Mouse (Mus musculus) megakaryocyte progenitor cell, adult 5-6 weeks (primary cell): ENCODE results near the gene Mapk11. TPM values are rescaled to one million over a fixed set of nuclear protein-coding genes. Genes with fewer than 3 reads are reported as not detected.
A peak's percentile ranks its signal among the peaks of the same experiment; 100 is the strongest.

Experiments
- ATAC-seq: replicated peaks from 2 replicates; pipeline ENCODE4 v1.8.0; 2016; ENCODE audit warnings: mild to moderate bottlenecking, moderate TSS enrichment, inconsistent platforms; ENCODE audit not compliant: poor library complexity
- total RNA-seq, 2 experiments: library from RNA; stranded (forward) in 1 of 2; stranded (reverse) in 1 of 2; fragments of 157-497, 149-512 nt in 1 of 2; fragments of 200-1000 nt in 1 of 2; gene quantifications; 2 replicates each; pipeline versions ENCODE4 v1.2.3 to v1.2.4; 2015 to 2017

The Mapk11 gene
- total RNA-seq (2015), result not detected in 2 replicates
- 0.10 TPM in 1 of 2 replicates, not detected in the other for total RNA-seq (2017)

DNA sequence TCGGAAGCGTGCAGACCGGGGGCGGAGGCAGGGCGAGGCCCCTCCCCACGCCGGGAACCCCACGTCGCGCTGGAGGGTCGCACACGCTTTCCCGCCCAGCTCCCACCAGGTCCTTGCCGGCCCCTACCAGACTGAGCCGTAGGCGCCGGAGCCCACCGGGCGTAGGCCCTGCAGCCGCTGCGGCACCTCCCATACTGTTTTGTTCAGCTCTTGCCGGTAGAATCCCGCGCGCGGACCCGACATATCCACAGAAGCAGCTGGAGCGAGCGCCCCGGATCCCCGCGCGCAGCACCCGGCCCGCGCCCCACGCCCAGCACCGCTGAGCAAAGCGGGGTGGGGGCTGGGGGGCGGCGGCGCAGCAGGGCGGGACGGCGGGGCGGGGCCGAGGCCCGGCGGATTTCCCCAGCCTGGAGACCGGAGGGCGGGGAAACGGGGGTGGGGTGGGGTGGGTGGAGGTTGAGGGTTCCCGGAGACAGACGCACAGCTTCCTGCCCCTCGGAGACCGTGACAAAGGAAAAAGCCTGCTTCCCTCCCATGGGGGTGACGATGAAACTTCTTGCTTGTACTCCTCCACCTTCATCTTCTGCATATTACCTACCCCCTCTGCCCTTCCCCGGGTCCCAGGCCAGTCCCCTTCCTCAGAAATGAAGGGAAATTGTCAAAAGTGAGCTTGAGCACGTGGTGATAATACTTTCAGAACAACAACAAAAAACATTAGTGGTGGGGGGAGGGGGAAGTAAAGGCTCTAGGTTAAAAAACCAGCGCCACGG lies at the start of gene Mapk11:
TSS of gene Mapk11 (minus strand) at position 358 of the 770 bp plus-strand sequence.
- ATAC-seq, result peak; percentile 36

- ATAC-seq, result no peak
These were observed 47.6 kb upstream of the Mapk11 start for GRCm38 (mm10) chr15:89197056-89197455.

- ATAC-seq, result peak; percentile 97
These were observed 46.9 kb upstream of the Mapk11 start, which contains the start of gene Dennd6b for GRCm38 (mm10) chr15:89196313-89196706. Gene Dennd6b, minus strand, starts transcription at chr15:89196496.

DNA sequence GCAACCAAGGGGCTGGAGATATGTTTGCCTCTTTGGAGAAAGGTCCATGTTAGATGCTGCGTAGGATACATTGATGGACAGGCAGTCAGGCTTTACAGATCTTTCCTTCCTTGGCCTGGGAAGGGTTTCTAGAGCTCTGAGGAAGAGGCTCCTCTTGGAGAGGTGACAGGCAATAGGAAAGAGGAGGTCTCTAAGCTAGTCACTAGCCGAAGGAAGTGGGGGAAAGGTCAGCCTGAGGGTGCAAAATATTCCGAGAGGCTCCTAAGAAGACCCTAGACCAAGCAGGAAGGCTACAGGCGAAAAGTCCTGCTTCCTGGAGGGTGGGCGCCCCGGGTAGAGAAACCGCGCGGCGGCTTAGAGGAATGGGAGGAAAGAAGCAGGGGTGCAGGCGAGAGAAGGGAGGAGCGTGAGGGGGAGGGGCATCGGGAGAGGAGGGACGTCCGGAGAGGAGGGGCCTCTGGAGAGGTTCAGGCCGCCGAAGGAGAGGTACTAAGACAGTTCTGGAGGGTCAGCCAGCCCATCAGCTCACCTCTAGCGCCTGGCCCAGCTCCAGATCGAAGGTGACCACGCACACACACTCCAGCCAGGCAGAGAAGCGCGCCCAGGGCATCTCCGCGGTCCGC lies 46.4 kb upstream of the Mapk11 start:
- ATAC-seq, result peak; percentile 89

DNA sequence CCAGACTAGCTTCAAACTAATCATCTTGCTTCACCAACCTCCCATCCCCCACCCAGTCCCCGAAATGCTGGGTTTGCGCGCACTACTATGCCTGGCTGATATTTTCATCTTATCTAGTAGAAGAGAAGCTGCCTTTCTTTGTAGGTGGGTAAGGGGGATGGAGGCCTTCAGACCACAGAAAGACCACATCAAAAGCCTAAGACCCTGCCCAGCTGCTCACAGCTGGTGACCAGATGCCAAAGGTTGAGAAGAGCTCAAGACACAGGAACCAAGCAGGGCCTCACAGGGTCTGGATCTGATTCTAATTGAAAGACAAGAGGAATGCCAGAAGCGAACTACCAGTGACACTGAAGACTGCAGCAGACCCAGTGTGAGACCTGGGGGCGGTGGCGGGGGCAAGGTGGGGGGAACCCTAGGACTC lies 45.8 kb upstream of the Mapk11 start:
- ATAC-seq, result no peak

GRCm38 (mm10) chr15:89184937-89185227 lies 35.5 kb upstream of the Mapk11 start:
- no peak for ATAC-seq

DNA sequence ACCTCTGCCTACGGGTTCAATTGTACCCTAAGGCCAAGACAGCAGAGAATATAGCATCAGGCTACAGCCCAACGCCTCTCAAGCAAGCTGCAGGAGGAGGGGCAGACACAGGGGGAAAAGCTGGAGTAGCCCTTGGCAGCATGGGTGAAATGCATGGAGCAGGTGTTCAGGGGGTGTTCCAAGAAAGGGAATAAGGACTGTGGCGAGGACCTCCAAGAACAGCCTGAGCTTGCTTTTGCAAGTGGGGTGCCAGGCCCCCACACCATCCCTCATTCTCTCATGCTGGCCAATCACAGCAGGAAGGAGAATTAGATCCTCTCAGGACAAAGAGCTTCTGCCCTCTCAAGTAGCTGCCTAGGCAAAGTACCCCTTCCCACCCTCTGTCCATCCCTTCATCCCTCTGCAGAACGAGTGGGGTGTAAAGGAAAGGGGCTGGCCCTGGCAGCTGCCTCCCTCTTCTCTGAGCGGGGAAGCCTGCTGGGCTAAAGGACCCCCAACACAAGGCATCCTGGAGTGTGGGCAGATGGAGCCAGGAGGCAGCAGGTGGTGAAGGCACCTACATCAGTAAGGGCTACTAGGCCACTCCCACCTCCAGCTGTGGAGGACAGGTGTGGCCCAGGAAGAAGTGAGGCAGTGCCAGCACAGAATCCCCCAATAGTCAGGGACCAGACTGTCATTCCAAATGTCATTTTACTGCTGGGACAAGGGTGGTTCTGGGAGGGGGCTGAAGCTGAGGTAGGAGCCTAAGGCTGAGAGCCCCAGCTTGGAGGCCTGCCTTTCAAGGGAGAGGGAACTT lies 34.9 kb upstream of the Mapk11 start:
- ATAC-seq, result no peak

- ATAC-seq, result no peak
These were observed 33.4 kb upstream of the Mapk11 start for GRCm38 (mm10) chr15:89182842-89183241.

DNA sequence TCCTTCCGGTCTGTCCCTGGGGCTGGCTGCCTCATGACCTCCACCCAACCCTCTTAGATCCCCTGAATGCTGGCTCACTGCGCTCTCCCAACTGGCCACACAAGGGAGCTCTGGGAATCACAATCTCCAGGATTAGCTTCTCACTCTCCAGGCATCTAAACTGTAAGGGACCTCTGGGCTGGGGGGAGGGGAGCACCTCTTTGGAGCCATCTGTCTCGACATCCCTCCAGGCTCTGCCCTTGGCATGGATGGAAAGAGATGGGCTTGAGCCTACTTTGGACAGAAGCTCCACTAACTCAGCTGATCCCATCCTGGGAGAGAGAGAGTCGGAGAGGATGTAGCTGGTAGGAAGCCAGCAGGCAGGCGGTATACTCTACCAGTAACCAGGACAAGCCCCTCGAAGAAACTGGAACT lies 32.9 kb upstream of the Mapk11 start:
- no peak for ATAC-seq

DNA sequence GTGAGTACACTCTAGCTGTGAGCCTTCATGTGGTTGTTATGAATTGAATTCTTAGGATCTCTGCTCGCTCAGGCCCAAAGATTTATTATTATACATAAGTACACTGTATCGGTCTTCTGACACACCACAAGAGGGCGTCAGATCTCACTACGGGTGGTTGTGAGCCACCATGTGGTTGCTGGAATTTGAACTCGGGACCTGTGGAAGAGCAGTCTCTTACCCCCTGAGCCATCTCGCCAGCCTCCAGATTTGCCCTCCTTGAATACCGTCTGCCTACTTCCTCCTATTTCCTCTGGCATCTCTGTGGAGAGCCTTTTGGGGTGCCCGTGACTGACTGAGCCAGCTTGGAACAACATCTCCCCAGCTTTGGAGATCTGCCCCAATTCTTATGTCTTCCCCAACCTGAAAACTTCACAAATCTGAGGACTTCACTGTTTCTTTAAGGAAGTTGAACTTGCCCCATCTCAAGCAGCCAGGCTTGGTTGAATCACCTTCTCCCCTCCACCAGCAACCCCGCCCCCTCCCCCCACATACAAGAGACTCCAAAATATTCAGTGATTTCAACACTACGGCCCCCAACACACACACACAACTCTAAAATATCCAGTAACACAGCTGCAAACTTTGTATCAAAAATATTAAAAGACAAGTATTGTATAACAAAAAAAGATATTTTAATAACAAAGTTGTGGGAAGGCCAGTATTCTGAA lies 32.3 kb upstream of the Mapk11 start:
- no peak for ATAC-seq

GRCm38 (mm10) chr15:89180571-89181229 lies 31.3 kb upstream of the Mapk11 start, which contains the start of gene Plxnb2:
Gene Plxnb2, minus strand, starts transcription at chr15:89180788.
- peak; percentile 9 for ATAC-seq

GRCm38 (mm10) chr15:89180081-89180541 lies 30.7 kb upstream of the Mapk11 start:
- no peak for ATAC-seq

DNA sequence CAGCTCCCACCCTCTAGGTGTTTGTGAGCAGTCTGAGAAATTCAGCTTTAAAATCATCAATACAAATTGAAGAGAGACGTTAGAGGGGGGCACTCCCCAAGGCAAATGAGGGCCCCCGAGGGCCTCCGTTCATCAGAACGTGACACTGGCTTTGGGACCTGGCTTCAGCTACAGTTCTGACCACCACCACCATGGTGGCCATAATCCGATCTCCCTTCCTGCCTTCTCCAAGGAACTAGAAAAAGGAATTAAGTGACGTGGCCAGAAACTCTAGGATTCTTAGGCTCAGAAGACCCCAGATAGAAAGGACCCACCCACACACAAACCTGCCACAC lies 30.2 kb upstream of the Mapk11 start:
- ATAC-seq, result no peak

- ATAC-seq, result 0 out of 2 replicates have a peak, but pooled peaks have one; percentile 22
These were observed 29.7 kb upstream of the Mapk11 start for GRCm38 (mm10) chr15:89178954-89179629.

DNA sequence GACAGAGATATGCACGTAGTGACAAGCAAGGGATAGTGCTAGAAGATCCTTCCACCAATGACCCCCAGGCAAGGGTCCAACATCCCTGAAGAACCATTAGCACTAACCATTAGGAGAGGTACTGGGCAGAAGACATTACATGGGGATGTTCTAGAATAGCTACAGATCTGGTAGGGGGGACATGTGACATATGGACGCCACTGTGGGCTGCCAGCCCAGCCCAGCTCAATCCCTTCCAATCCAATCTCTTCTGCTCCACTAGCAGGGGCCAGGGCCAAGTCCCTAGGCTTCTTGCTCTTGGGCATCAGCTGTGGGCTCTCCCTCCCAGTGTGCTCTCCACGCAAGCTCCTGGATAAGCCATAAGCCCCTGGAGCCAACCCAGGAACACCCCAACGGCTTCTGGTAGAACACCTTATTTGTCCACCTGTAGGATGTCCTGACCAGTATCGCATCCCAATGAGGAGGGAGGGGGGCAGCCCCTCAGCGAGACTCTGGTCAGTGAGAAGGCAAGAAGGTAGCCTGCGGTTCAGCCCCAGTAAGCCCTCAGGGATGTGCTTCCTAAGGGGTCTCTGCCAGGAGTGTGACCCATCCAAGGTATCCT lies 28.9 kb upstream of the Mapk11 start:
- no peak for ATAC-seq

DNA sequence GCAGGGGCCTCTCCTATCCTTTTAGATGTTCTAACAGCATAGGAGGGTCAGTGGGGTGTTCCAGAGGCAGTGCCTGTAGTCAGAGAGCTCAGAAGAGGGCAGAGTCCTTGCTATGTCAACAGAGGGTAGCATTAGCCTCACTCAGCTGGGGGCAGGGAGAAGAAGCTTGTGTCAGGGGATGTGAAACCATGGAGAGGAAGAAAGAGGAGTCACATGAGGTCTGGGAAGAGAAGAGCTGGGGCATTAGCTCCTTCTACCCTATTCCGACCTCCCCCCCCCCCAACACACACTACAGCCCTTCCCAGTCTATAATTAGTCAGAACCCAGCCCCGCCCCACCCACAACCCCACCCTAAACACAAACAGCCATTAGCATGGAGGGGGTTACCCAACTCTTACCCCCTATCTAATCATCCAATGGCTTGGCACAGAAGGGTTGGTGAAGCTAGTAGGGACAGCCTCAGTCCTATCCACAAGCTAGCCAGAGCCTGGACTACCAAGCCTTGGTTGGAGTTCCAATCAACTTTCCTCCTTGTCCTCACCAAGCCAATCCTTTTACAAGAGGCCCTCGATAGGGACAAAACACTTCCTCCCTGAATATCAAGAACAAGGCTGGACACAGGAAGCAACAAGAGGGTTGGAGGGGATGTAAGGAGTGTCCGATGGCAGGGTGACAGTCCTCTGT lies 28.3 kb upstream of the Mapk11 start:
- ATAC-seq, result peak; percentile 60

- ATAC-seq, result peak; percentile 41
These were observed 27.7 kb upstream of the Mapk11 start for GRCm38 (mm10) chr15:89177121-89177520.

- ATAC-seq, result no peak
These were observed 26.2 kb upstream of the Mapk11 start for GRCm38 (mm10) chr15:89175411-89176155.
